8 mouse cellular contexts compared by ENCODE assay signal in the genomic region with DNA sequence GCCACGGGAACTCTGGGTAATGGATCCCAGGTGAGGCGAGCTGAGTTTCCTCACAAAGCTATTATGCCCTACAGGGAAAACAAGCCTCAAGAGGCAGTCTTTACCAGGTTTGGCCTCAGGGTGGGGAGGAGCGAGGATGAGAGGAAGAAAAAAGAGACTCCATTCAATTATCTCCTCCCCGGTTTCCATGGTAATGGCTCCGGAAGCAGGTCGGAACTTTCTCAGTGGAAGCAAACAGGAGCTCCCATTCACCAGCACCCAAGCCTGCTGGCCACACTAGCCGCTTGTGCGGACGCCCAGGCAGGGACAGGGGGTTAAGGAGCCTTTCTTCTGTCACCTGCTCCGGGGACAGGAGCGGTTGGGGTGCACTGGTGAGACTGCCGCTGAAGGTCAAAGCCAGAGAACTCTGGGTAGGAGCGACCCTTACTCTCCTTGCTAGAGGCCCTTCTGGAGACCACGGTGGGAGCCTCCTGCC.
DNase-seq lines count a peak whose midpoint lies in the region; ATAC-seq and TF ChIP-seq lines count a peak whose summit lies in the region.

No protein-coding gene starts in this region.

- TF ChIP-seq CTCF in thymus, adult 2 months (IDR thresholded peaks at IDR 0.05; ENCODE audit: borderline replicate concordance, control insufficient read depth, extremely low read depth, insufficient read depth, low read length, poor library complexity): no peak

- peaks cover 45% of the 10 kb centered on the region for H3K4me1 ChIP-seq in thymus, adult 2 months (replicated peaks; ENCODE audit: control insufficient read depth, insufficient read depth, low read length)
- H3K4me1 ChIP-seq in forebrain, embryonic 14.5 days (ENCODE audit: control insufficient read depth, insufficient read depth, low read length): peaks cover 9% of the 10 kb centered on the region; the same call in 1 of the 2 replicates

- no peak overlapping the region for H3K9ac ChIP-seq in forebrain, embryonic 14.5 days (ENCODE audit: low read length)

- peak overlapping the region; percentile 59; the same call in 1 of the 2 replicates for H3K27ac ChIP-seq in thymus, adult 2 months (ENCODE audit: control insufficient read depth, insufficient read depth, low read length)
- peak overlapping the region; percentile 52; the same call in 1 of the 2 replicates for H3K27ac ChIP-seq in forebrain, embryonic 14.5 days (ENCODE audit: low read depth, low read length)

- intact Hi-C loops in gastrocnemius, postnatal 36 days (cut with DNase I): no loop called here

- H3K36me3 ChIP-seq in thymus, adult 2 months (ENCODE audit: control insufficient read depth, insufficient read depth, low read length): no peaks in the 10 kb centered on the region
- H3K36me3 ChIP-seq in forebrain, embryonic 14.5 days (ENCODE audit: control insufficient read depth, insufficient read depth, low read length): no peaks in the 10 kb centered on the region

- no peaks in the 10 kb centered on the region for H3K27me3 ChIP-seq in thymus, adult 2 months (ENCODE audit: control insufficient read depth, insufficient read depth, low read length)
- H3K27me3 ChIP-seq in forebrain, embryonic 14.5 days (replicated peaks; ENCODE audit: control insufficient read depth, insufficient read depth, low read length): no peaks in the 10 kb centered on the region

- ATAC-seq in forebrain, embryonic 14.5 days: peak; percentile 71

- WGBS in thymus, adult 2 months: 94% methylated on average over 14 of the region's 14 CpGs
- 20% methylated on average over 14 of the region's 14 CpGs for WGBS in forebrain, embryonic 14.5 days

- peak overlapping the region; percentile 16 for H3K4me2 ChIP-seq in forebrain, embryonic 14.5 days (ENCODE audit: low read length)

- H3K9me3 ChIP-seq in forebrain, embryonic 14.5 days (replicated peaks; ENCODE audit: control insufficient read depth, low read length): no peaks in the 10 kb centered on the region

- no peak overlapping the region for H3K4me3 ChIP-seq in thymus, adult 2 months (ENCODE audit: control insufficient read depth, insufficient read depth, low read length)
- no peak overlapping the region for H3K4me3 ChIP-seq in forebrain, embryonic 14.5 days (ENCODE audit: low read depth, low read length)

- DNase-seq in thymus, adult 2 months: no peak
- DNase-seq in thymus, postnatal 0 days (ENCODE audit: low spot score): no peak
- DNase-seq in forebrain, embryonic 14.5 days (ENCODE audit: low spot score): peak; percentile 77
- peak; percentile 64 to 67 for DNase-seq in layer of hippocampus, postnatal 36 days
- peak; percentile 37 for DNase-seq in neural tube, embryonic 10.5 days (ENCODE audit: extremely low spot score, low spot score)
- DNase-seq in gastrocnemius, postnatal 36 days: no peak
- DNase-seq in kidney, adult 11 months: no peak
- DNase-seq in gastrocnemius, postnatal 10 days: no peak

- TF ChIP-seq POLR2A in thymus, adult 2 months (IDR thresholded peaks at IDR 0.05; ENCODE audit: control insufficient read depth, extremely low read depth, insufficient read depth, low read length, poor library complexity): no peak

Comparison
In these comparisons a context has a peak if more than half of its experiments do, and no peak if none do; other contexts are left out.
1. DNase-seq: peak in forebrain, embryonic 14.5 days (single experiment), layer of hippocampus, postnatal 36 days (2 of 2) and neural tube, embryonic 10.5 days (single experiment); none in thymus, adult 2 months (single experiment), thymus, postnatal 0 days (single experiment), gastrocnemius, postnatal 36 days (0 of 2), kidney, adult 11 months (single experiment) and gastrocnemius, postnatal 10 days (single experiment).